Mouse (Mus musculus) MEL (cell line): ENCODE results near the gene Nutf2-ps1. TPM values are rescaled to one million over a fixed set of nuclear protein-coding genes. Genes with fewer than 3 reads are reported as not detected.

ENCODE experiments used
- DNase-seq: peaks from one replicate; pipeline ENCODE4 v3.0.0; 2011; ENCODE audit warnings: low read depth, low spot score
- H3K27ac ChIP-seq: 2 replicates; pipeline ENCODE4 v1.5.1; 2012; ENCODE audit warnings: low read depth, mild to moderate bottlenecking, control low read depth, low read length, moderate library complexity; ENCODE audit not compliant: control insufficient read depth
- H3K27me3 ChIP-seq, 2 experiments: fragments of 150-350 bp in 1 of 2; sonication (generic) in 1 of 2; 2 replicates each; pipeline ENCODE4 v1.6.1; 2012; ENCODE audit warnings: low read length in 2 of 2, mild to moderate bottlenecking in 2 of 2, improper control_type of control experiment in 1 of 2, moderate library complexity in 1 of 2; ENCODE audit not compliant: insufficient read depth in 2 of 2, control insufficient read depth in 1 of 2
- H3K36me3 ChIP-seq, 2 experiments: 2 replicates each; pipeline ENCODE4 v1.6.1; 2012 to 2014; ENCODE audit warnings: low read length in 2 of 2, improper control_type of control experiment in 1 of 2, inconsistent platforms in 1 of 2, mild to moderate bottlenecking in 1 of 2; ENCODE audit not compliant: insufficient read depth in 2 of 2, control insufficient read depth in 1 of 2
- H3K4me1 ChIP-seq, 2 experiments: fragments of 150-350 bp in 1 of 2; sonication (generic) in 1 of 2; 2 replicates each; pipeline ENCODE4 v1.6.1; 2012; ENCODE audit warnings: low read length in 2 of 2, improper control_type of control experiment in 1 of 2, mild to moderate bottlenecking in 1 of 2; ENCODE audit not compliant: insufficient read depth in 2 of 2, control insufficient read depth in 1 of 2
- H3K4me3 ChIP-seq, 2 experiments: fragments of 150-350 bp in 1 of 2; sonication (generic) in 1 of 2; 2 replicates each; pipeline ENCODE4 v1.5.1; 2012; ENCODE audit warnings: low read depth in 2 of 2, low read length in 2 of 2, mild to moderate bottlenecking in 2 of 2, moderate library complexity in 2 of 2, control low read depth in 1 of 2, improper control_type of control experiment in 1 of 2; ENCODE audit not compliant: control insufficient read depth in 1 of 2, insufficient read depth in 1 of 2
- H3K79me2 ChIP-seq: 2 replicates; pipeline ENCODE4 v1.6.1; 2012; ENCODE audit warnings: mild to moderate bottlenecking, low read length, moderate library complexity; ENCODE audit not compliant: control insufficient read depth, poor library complexity, insufficient read depth
- H3K9ac ChIP-seq: 2 replicates; pipeline ENCODE4 v1.6.1; 2012; ENCODE audit warnings: low read depth, mild to moderate bottlenecking, control low read depth, low read length, moderate library complexity; ENCODE audit not compliant: control insufficient read depth, poor library complexity, severe bottlenecking
- H3K9me3 ChIP-seq: fragments of 150-350 bp; sonication (generic); replicated peaks from 2 replicates; pipeline ENCODE4 v1.6.1; 2012; ENCODE audit warnings: mild to moderate bottlenecking, low read length, improper control_type of control experiment, moderate library complexity; ENCODE audit not compliant: insufficient read depth
- BHLHE40 ChIP-seq: IDR thresholded peaks from 2 replicates; pipeline ENCODE4 v1.6.1; 2012; ENCODE audit warnings: low read depth, mild to moderate bottlenecking, inconsistent platforms, low read length, improper control_type of control experiment, borderline replicate concordance
- CHD1 ChIP-seq: IDR thresholded peaks from 2 replicates; pipeline ENCODE4 v1.6.1; 2012; ENCODE audit warnings: low read depth, mild to moderate bottlenecking, inconsistent platforms, low read length, improper control_type of control experiment
- CHD2 ChIP-seq: IDR thresholded peaks from 2 replicates; pipeline ENCODE4 v1.6.1; 2011; ENCODE audit warnings: low read length, improper control_type of control experiment
- CTCF ChIP-seq, 3 experiments: IDR thresholded peaks in 2 of 3; conservative IDR thresholded peaks in 1 of 3; 2 replicates each; pipeline ENCODE4 v1.5.1; 2011 to 2012; ENCODE audit warnings: low read length in 3 of 3, low read depth in 2 of 3, mild to moderate bottlenecking in 2 of 3, improper control_type of control experiment in 1 of 3, inconsistent platforms in 1 of 3, mixed read lengths in 1 of 3, moderate library complexity in 1 of 3; ENCODE audit not compliant: control insufficient read depth in 1 of 3, insufficient read depth in 1 of 3, poor library complexity in 1 of 3, severe bottlenecking in 1 of 3
- JUND ChIP-seq: IDR thresholded peaks from 2 replicates; pipeline ENCODE4 v1.6.1; 2011; ENCODE audit warnings: low read depth, mild to moderate bottlenecking, improper control_type of control experiment, low read length
- KAT2A ChIP-seq: conservative IDR thresholded peaks from 2 replicates; pipeline ENCODE4 v1.6.1; 2012; ENCODE audit warnings: low read depth, low read length, improper control_type of control experiment, inconsistent platforms
- MAFK ChIP-seq: IDR thresholded peaks from 2 replicates; pipeline ENCODE4 v1.6.1; 2011; ENCODE audit warnings: low read depth, mild to moderate bottlenecking, low read length, improper control_type of control experiment, borderline replicate concordance
- MEF2A ChIP-seq: IDR thresholded peaks from 2 replicates; pipeline ENCODE4 v1.6.1; 2014; ENCODE audit warnings: low read depth, mild to moderate bottlenecking, inconsistent platforms, low read length, improper control_type of control experiment; ENCODE audit not compliant: poor library complexity, insufficient replicate concordance, severe bottlenecking; ENCODE audit errors: extremely low read depth
- MXI1 ChIP-seq: IDR thresholded peaks from 2 replicates; pipeline ENCODE4 v1.6.1; 2011; ENCODE audit warnings: mild to moderate bottlenecking, low read depth, low read length, improper control_type of control experiment
- MYB ChIP-seq: IDR thresholded peaks from 2 replicates; pipeline ENCODE4 v1.6.1; 2011; ENCODE audit warnings: mild to moderate bottlenecking, low read depth, low read length, improper control_type of control experiment
- POLR2A ChIP-seq, 2 experiments: IDR thresholded peaks; 2 replicates each; pipeline ENCODE4 v1.6.1; 2011 to 2012; ENCODE audit warnings: low read length in 2 of 2, mild to moderate bottlenecking in 2 of 2, control low read depth in 1 of 2, improper control_type of control experiment in 1 of 2, low read depth in 1 of 2, moderate library complexity in 1 of 2; ENCODE audit not compliant: control insufficient read depth in 1 of 2, insufficient read depth in 1 of 2, poor library complexity in 1 of 2
- POLR2AphosphoS2 ChIP-seq: IDR thresholded peaks from 2 replicates; pipeline ENCODE4 v1.6.1; 2011; ENCODE audit warnings: low read length, improper control_type of control experiment
- RCOR1 ChIP-seq: IDR thresholded peaks from 2 replicates; pipeline ENCODE4 v1.6.1; 2012; ENCODE audit warnings: low read depth, mild to moderate bottlenecking, inconsistent platforms, low read length, improper control_type of control experiment
- TAL1 ChIP-seq: IDR thresholded peaks from 2 replicates; pipeline ENCODE4 v1.6.1; 2012; ENCODE audit warnings: mild to moderate bottlenecking, inconsistent platforms, low read length, moderate library complexity, mixed read lengths
- TCF12 ChIP-seq: IDR thresholded peaks from 2 replicates; pipeline ENCODE4 v1.6.1; 2014; ENCODE audit warnings: low read depth, mild to moderate bottlenecking, inconsistent platforms, low read length, improper control_type of control experiment, moderate library complexity
- USF1 ChIP-seq: IDR thresholded peaks from 2 replicates; pipeline ENCODE4 v1.6.1; 2014; ENCODE audit warnings: low read depth, mild to moderate bottlenecking, inconsistent platforms, low read length, improper control_type of control experiment, moderate library complexity
- ZC3H11A ChIP-seq: IDR thresholded peaks from 2 replicates; pipeline ENCODE4 v1.6.1; 2012; ENCODE audit warnings: low read depth, mild to moderate bottlenecking, inconsistent platforms, low read length, improper control_type of control experiment
- ZKSCAN1 ChIP-seq: IDR thresholded peaks from 2 replicates; pipeline ENCODE4 v1.6.1; 2012; ENCODE audit warnings: low read depth, mild to moderate bottlenecking, inconsistent platforms, low read length, improper control_type of control experiment, moderate library complexity
- ZMIZ1 ChIP-seq: IDR thresholded peaks from 2 replicates; pipeline ENCODE4 v1.6.1; 2012; ENCODE audit warnings: low read depth, mild to moderate bottlenecking, inconsistent platforms, low read length, improper control_type of control experiment, moderate library complexity
- ZNF384 ChIP-seq: IDR thresholded peaks from 2 replicates; pipeline ENCODE4 v1.6.1; 2012; ENCODE audit warnings: low read depth, mild to moderate bottlenecking, inconsistent platforms, low read length, improper control_type of control experiment
- polyA plus RNA-seq, 2 experiments: library from polyadenylated mRNA; stranded (reverse) in 1 of 2; unstranded in 1 of 2; fragments of >175 nt in 1 of 2; fragments of >200 nt in 1 of 2; gene quantifications; 2 replicates each; pipeline versions ENCODE4 v1.2.1 to v1.2.4; 2012; ENCODE audit warnings: low replicate concordance in 2 of 2, low read depth in 1 of 2; ENCODE audit not compliant: insufficient read length in 2 of 2, insufficient read depth in 1 of 2, missing spikeins in 1 of 2
- total RNA-seq: library from RNA; depleted of rRNA; stranded (reverse); fragments of 300-350 nt; gene quantifications from 2 replicates; pipeline ENCODE4 v1.2.3, GENCODE M21; 2012

The Nutf2-ps1 gene
- total and polyA plus RNA-seq, 3 experiments: 53.1 to 398 TPM; not detected in 1

GRCm38 (mm10) chr19:53552795-53553194 lies 36.1 kb downstream of the Nutf2-ps1 start:
- Histone ChIP-seq H3K79me2 (no peaks in the 10 kb centered on the region), H3K27ac (no peak overlapping the region), H3K4me3 (no peak overlapping the region), H3K36me3 (no peaks in the 10 kb centered on the region), H3K27me3 (no peaks in the 10 kb centered on the region), H3K9ac (no peak overlapping the region), H3K9me3 (no peaks in the 10 kb centered on the region), H3K4me1 (no peaks in the 10 kb centered on the region)
- no peak for DNase-seq
- no peak for TF ChIP-seq MEF2A

GRCm38 (mm10) chr19:53552216-53552786 lies 36.6 kb downstream of the Nutf2-ps1 start:
- no peaks in the 10 kb centered on the region for H3K79me2 ChIP-seq
- no peaks in the 10 kb centered on the region for H3K36me3 ChIP-seq
- TF ChIP-seq TCF12: no peak
- TF ChIP-seq POLR2A (IDR thresholded peaks at IDR 0.05; ENCODE audit: control insufficient read depth in 1 of 2, insufficient read depth in 1 of 2, low read depth in 1 of 2, low read length in 2 of 2, poor library complexity in 1 of 2): no peak
- no peak for TF ChIP-seq USF1
- TF ChIP-seq MEF2A: no peak
- TF ChIP-seq MXI1: no peak
- no peak for TF ChIP-seq BHLHE40
- no peak for TF ChIP-seq MYB
- TF ChIP-seq JUND: no peak
- TF ChIP-seq TAL1: no peak
- TF ChIP-seq CHD2: no peak
- no peak for TF ChIP-seq KAT2A
- no peak for TF ChIP-seq MAFK
- TF ChIP-seq CTCF (IDR thresholded peaks at IDR 0.05 in 2 of 3, conservative IDR thresholded peaks at IDR 0.05 in 1 of 3; ENCODE audit: control insufficient read depth in 1 of 3, insufficient read depth in 1 of 3, low read depth in 2 of 3, low read length in 3 of 3, poor library complexity in 1 of 3, severe bottlenecking in 1 of 3): no peak
- TF ChIP-seq CHD1: no peak
- TF ChIP-seq RCOR1: no peak
- H3K9ac ChIP-seq: no peak overlapping the region
- no peaks in the 10 kb centered on the region for H3K4me1 ChIP-seq
- H3K27ac ChIP-seq: no peak overlapping the region
- no peaks in the 10 kb centered on the region for H3K9me3 ChIP-seq
- H3K27me3 ChIP-seq: no peaks in the 10 kb centered on the region
- no peak overlapping the region for H3K4me3 ChIP-seq
- no peak for DNase-seq

- TF ChIP-seq USF1 (no peak), POLR2AphosphoS2 (no peak), POLR2A (IDR thresholded peaks at IDR 0.05; ENCODE audit: control insufficient read depth in 1 of 2, insufficient read depth in 1 of 2, low read depth in 1 of 2, low read length in 2 of 2, poor library complexity in 1 of 2) (no peak), MEF2A (no peak), ZKSCAN1 (no peak), CHD1 (no peak), ZMIZ1 (no peak), ZNF384 (no peak), ZC3H11A (no peak), BHLHE40 (no peak)
- Histone ChIP-seq H3K27ac (no peak overlapping the region), H3K4me3 (no peak overlapping the region), H3K36me3 (no peaks in the 10 kb centered on the region), H3K4me1 (no peaks in the 10 kb centered on the region), H3K27me3 (no peaks in the 10 kb centered on the region), H3K79me2 (no peaks in the 10 kb centered on the region), H3K9ac (no peak overlapping the region), H3K9me3 (no peaks in the 10 kb centered on the region)
- DNase-seq: no peak
These were observed 37.9 kb downstream of the Nutf2-ps1 start for GRCm38 (mm10) chr19:53550972-53551371.
